Mouse (Mus musculus): ENCODE data around the gene Ccn5.

The Ccn5 gene

DNA sequence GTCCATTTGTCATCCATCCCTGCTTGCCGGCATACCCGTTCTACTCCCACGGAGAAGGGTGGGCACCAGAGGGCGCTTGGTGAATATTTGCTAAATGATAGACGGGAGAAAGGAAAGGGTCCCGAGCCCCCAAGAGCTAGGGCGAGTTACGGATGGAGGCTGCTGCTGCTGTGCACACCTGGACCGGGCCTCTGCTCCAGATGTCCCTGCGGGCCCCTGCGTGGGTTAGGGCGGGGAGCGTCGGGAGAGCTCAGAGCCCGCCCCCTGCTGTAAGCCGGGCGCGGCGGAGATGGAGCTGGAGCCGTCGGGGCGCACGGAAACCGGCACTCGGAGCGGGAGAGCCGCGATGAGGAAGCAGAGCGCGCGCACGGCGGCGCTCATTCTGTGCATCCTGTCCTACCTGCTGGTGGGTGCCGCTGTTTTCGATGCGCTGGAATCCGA lies 32.8 kb downstream of the Ccn5 start, which contains the start of gene Kcnk15:
Gene Kcnk15, plus strand, starts transcription at position 191 of the 441 bp plus-strand sequence.
- DNase-seq: peak in 1 of 2 experiments; percentile 45

DNA sequence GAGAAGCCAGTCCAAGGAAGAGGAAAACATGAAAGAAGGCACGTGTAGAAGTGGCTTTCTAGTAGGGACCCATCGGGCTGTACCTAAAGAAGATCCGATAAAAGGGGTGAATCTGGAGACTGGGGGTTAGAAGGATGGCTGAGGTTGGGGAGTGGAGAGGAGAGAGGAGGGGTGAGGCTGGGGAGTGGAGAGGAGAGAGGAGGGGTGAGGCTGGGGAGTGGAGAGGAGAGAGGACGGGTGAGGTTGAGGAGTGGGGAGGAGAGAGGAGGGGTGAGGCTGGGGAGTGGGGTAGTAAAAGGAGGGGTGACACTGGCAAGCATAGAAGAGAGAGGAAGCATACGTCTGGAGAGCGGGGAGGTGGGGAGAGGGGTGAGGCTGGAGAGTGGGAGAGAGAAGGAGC lies 36.6 kb downstream of the Ccn5 start:
- DNase-seq: no peak

DNA sequence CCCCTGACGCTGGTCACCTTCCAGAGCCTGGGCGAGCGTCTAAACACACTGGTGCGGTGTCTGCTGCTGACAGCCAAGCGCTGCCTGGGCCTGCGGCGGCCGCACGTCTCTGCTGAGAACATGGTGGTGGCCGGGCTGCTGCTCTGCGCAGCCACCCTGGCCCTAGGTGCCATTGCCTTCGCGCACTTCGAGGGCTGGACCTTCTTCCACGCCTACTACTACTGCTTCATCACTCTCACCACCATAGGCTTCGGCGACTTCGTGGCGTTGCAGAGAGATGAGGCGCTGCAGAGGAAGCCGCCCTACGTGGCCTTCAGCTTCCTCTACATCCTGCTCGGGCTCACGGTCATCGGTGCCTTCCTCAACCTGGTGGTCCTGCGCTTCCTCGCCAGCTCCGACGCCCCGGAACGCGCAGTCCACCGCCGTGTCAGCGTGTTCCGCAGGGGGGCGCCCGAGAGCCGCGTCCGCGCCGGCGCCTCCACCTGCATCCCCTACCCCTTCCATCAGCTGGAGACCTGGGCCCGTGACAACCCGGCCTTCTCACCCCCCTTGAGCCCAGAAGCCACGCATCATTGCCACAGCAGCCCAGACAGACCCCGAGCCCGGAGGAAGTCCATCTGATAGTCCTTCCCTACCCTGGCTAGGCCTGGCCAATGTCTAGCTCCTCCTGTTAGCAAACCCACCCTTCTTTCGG lies 37.7 kb downstream of the Ccn5 start:
- DNase-seq: peak; percentile 68 to 73

DNA sequence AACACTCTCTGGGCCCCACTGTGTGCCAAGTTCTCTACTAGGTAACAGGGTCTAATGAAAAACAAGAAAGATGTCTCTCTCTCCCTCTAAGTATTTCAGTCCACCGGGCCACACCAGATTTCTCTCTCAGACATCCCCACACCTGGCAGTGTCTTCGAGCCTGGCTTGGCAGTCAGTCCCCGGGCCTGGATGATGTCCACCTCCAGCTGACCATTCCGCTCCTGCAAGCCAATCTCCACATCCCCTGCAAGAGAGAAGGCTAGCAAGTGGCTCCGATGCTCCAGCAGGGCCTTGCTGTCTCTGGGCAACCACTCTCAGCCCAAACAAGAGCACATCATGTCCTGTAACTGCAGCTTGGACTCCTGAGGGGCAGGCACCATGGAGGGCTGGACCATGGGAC lies 44.6 kb downstream of the Ccn5 start:
- peak; percentile 57 to 65 for DNase-seq

DNA sequence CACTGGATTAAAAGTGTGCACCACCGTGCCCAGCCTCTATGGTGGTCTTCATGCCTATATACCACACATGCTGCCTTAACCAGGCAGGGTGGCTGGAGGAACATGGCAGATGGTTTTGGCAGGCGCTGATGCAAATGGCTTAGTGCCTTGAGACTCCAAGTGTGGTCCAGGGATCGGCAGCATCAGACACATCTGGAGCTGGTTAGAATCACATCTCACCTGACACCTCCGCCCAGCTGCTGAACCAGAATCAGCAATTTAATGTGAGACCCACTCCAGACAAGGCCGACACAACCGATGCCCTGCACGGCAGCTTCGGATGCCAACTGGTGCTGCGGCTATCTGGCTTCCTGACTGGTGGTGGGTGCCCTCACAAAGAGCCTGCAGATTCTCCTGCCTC lies 45.4 kb downstream of the Ccn5 start:
- DNase-seq: no peak

DNA sequence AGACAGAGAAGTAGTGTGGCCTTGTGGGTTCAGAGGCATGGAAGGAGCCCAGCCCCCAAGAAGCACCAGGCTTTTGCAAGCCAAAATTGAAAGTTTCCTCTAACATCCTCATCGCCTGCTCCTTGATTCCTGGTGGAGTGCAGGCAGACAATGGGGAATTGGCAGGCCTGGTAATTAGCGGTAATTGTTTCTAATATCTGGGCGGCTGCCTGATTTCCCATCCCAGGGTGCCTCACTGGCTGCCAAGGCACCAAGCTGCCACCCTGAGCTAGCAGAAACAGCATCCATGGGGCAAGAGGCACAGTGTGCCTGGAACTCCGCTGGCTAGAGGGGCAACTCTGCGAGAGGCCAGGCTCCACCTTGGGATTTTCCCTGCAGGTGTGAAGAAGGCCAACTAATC lies 49.1 kb downstream of the Ccn5 start:
- no peak for DNase-seq

DNA sequence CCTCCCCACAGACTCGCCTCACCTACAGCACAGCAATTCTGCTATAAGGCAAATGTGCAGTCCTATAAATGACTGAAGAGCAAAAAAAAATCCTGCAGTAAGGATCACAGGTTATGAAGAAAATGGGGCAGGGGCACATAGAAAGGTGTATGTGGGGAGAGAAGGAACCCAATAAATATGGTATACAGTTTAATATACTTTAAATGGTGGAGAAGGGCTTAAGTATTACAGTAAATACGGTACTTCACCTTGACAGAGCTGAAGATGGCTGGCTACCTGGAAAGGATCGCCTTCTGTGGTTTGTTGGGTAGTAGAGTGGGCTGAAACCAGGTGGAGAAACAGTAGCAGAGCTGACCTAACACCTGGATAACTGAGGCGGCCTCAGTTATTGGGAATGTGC lies 50.6 kb downstream of the Ccn5 start:
- DNase-seq: no peak

DNA sequence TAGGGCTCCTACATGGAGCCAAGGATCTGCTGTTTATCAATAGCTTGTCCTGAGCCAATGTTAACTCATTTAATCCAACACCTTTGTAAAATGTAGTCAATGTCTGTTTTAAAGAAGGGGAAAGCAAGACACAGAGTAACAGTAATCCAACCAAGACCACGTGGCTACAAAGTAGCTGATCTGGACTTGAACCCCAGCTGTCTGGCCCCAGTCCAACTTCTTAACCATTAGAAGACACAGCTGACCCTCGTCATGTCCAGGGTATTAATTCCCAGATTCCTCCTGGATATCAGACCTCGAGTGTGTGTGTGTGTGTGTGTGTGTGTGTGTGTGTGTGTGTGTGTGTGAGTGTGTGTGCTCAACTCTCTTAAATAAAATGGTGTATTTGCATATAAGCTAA lies 51.2 kb downstream of the Ccn5 start:
- DNase-seq: no peak

DNA sequence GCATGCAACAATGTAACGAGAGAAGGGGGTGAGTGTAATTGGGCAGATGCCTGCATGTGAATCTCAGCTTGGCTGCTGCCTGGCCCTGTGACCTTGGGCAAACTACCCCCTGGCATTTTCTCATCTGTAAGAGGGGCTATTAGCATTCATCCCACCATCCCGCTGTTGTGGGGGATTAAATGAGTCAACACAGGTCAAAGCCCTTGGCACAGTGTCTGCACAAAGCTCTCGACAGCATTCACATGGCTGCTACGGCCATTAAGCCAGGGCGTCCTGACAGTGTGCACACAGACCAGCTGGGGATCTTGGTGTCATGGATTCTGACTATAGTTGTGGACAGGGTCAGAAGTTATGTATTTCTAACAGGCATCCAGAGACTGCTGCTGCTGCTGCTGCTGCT lies 54.2 kb downstream of the Ccn5 start:
- DNase-seq: no peak

DNA sequence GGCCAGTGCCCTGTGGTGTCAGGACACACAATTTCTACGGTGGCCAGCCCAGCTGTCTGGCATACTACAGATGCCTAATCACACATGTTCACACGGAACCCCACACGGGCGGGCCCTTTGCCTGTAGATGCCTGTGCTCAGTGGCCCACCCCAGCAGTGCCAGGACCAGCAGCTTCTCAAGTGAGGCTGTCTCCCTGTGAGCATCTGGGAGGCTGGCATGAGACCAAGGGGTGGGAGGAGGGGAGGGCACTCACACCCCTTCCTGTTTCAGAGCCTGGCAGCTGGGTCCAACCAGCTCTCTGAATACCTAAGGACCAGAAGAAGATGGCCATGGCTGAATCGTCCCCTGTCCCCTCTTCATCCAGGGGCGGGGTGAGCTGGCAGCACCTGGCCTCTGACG lies 54.8 kb downstream of the Ccn5 start:
- no peak for DNase-seq

DNA sequence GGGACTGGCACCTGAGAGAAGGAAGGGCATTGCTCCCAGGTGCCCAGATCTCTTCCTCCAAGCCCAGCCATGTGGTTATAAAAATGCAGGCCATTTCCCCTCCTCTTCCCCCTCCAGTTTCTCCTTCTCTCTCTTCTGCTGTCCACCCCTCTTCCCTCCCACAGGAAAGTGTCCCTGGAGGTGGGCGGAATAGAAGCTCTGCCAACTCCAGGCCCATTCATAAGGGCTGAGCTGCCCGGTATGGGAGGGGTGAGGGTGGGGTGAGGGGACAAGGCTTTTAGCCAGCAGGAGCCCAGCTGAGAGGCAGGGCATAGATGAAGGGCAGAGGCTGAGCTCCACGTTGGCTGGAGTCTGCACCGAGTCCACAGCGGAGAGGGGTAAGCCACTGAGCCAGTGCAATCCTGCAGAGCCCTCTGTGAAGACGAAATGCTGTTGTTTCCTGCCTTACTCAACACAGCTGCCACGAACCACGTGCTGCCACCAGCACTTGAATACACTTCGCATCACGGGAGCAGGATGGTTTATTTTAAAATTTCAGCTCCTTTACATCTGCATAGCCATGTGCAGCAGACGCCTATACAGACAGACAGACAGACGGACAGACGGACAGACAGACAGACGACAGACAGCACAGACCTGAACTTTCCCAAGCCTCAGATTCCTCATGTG lies 56.3 kb downstream of the Ccn5 start:
- no peak for DNase-seq

DNA sequence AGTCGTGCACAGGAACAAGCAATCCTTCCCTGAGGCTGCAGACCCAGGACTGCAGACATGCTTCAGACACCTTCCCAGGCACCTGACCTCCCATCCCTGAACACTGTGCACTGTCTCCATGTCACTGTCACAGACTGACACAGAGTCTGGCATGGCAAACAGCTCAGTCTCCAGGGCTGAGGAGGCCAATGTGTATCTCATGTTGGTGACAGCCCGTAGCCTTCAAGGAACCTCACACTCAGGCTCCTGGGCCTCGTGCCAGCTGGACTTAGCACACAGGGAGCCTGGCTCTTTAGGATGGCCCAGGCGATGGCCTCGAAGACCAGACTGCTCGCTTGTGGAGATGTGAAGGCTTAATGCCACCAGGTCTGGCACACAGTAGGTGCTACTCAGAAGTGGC lies 60.2 kb downstream of the Ccn5 start:
- DNase-seq: peak; percentile 80 to 83
